Mouse (Mus musculus): ENCODE results near the gene Prr12.

DNA sequence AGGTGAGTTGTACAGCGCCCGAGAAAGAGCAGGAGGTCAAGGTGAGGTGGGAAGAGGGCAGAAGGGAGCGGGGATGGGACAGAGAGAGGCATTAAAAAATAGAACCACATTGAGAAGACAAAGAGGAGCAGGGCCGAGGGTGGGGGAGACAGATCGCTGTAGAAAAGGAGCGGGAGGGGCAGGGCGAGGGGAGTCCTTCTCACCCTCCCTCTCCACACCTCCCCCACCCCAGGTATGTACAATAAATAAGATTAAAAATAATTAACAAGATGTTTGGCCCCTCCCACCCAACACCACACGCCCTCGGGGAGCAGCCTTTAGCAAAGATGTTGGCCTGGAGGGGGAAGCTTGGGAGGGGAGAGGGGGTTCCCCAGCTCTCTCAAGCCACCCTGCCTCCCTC, 24.9 kb downstream of the Prr12 start:
- no peak for TF ChIP-seq CTCF (IDR thresholded peaks at IDR 0.05; ENCODE audit: extremely low read depth, insufficient read depth, low read length)
- TF ChIP-seq POLR2A (IDR thresholded peaks at IDR 0.05; ENCODE audit: extremely low read depth, insufficient read depth, low read length), result no peak

All from cortical plate, adult 2 months (tissue).